Mouse (Mus musculus) right cerebral cortex, postnatal 4 days (tissue): ENCODE data around the gene Nos1ap.

ENCODE experiments used
- DNase-seq: peaks from one replicate; pipeline ENCODE4 v3.0.0-alpha.2; 2022

The Nos1ap gene

GRCm38 (mm10) chr1:170273252-170273651 lies 316.4 kb downstream of the Nos1ap start:
- DNase-seq, result no peak

- DNase-seq, result no peak
These were observed 319.0 kb downstream of the Nos1ap start for GRCm38 (mm10) chr1:170270696-170271095.

- DNase-seq, result no peak
These were observed 319.4 kb downstream of the Nos1ap start for GRCm38 (mm10) chr1:170270281-170270680.

GRCm38 (mm10) chr1:170255560-170255910 lies 334.1 kb downstream of the Nos1ap start:
- peak; percentile 77 for DNase-seq

- DNase-seq, result no peak
These were observed 334.6 kb downstream of the Nos1ap start for GRCm38 (mm10) chr1:170254893-170255559.
